Mouse (Mus musculus) naive thymus-derived CD4-positive, alpha-beta T cell, adult 2 months (primary cell): ENCODE results near the gene Gm27179.
"Not testable (repeated sequence)": the region's sequence is repeated elsewhere in the genome, so short reads cannot be mapped to it uniquely, and the experiment has no call there.

ENCODE experiments used
- DNase-seq: peaks from one replicate; pipeline ENCODE4 v3.0.0-alpha.2; 2011; ENCODE audit warnings: low read depth

Gm27179 gene

DNA sequence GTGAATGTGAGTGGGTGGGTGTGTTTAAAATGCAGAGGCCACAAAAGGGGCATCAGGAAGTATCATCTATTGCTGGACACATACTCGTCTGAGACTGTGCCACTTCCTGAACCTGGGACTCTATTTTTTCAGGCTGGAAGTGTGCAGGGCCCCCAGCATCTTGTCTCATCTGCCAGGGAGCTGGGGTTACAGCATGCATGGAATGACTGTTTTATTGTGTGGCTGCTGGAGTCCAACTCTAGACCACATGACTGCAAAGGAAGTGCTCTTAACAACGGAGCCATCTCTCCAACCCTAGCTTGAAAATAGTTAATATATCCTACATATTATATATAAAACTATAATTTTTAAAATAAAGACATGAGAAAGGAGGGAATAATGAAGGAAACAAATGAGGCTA, 39.0 kb downstream of the Gm27179 start:
- DNase-seq = not testable (repeated sequence)

DNA sequence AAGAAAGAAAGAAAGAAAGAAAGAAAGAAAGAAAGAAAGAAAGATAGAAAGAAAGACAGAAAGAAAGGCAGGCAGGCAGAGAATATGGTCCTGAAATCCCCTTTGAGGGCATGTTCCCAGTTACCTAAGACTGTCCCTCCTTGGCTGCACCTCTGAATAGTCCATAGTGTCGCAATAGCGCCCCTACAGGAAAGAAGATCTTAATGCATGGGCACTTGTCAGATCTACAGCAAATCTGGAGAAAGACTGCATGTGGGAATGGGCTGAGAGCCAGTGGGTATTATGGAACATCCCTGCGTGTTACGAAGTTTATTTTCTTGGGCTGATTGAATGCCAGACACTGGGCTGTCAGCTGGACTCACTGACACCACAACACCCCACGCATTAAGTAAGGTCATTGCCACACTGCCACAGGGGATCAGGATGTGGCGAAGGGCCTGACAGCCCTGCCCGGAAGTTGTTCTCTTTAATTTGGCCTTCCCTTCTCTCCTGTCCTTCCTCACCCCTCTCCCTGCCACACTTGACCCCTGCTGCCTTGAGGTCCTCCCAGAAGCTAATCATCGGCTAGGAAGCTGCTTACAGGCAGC, 42.1 kb downstream of the Gm27179 start:
- not testable (repeated sequence) for DNase-seq

DNA sequence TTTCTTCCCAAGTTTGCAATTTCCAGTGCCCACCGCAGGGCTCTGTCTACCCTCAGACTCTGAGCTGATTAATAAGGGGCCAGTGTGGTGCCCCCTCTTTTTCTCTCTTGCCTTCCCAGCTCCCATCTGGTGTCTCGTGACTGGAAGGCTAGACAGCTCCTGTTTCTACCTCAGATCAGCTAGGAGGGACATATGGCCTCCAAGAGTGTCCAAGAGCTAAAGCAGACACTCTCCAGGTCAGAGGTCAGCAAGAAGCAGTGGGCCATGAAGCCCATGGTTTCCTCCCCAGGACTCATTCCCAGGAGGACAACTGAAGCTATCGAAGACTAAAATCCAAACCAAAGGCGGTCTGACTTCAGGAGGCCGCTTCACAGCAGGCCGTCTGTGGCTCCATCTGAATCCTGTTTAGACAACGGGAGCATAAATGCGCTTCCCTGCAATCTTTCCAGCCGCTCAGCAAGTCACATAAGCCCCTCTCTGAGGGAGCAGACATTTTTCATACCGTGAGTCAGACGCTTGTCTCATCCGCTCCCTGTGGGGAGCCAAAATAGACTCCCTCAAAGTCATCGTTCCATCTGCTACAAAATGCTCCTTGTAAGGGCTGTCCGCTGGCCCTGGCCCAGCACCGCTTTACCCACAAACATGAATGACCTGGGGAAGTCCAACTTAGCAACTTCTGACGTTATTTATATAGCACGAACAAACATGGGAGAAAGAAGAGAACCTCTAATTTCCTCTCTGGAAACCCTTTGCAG, 44.6 kb downstream of the Gm27179 start:
- DNase-seq = not testable (repeated sequence)

- DNase-seq = not testable (repeated sequence)
Measured at GRCm38 (mm10) chr14:69464465-69464864, 47.9 kb downstream of the Gm27179 start.
